Mouse (Mus musculus) CH12.LX (cell line): ENCODE results near the gene Atn1. TPM values are rescaled to one million over a fixed set of nuclear protein-coding genes. Genes with fewer than 3 reads are reported as not detected.

Experiments used
- DNase-seq: peaks from one replicate; pipeline ENCODE4 v3.0.0-alpha.2; 2013; ENCODE audit errors: extremely low read depth
- H3K27ac ChIP-seq: 2 replicates; pipeline ENCODE4 v1.5.1; 2012; ENCODE audit warnings: low read depth, mild to moderate bottlenecking, control low read depth, moderate library complexity; ENCODE audit not compliant: insufficient read depth
- H3K27me3 ChIP-seq: replicated peaks from 2 replicates; pipeline ENCODE3; 2012; ENCODE audit warnings: inconsistent platforms
- H3K36me3 ChIP-seq, 2 experiments: replicated peaks in 1 of 2; 2 replicates each; pipeline versions ENCODE3 to v1.6.1; 2012; ENCODE audit warnings: inconsistent platforms in 1 of 2, low read length in 1 of 2, mild to moderate bottlenecking in 1 of 2, mixed read lengths in 1 of 2, moderate library complexity in 1 of 2; ENCODE audit not compliant: control insufficient read depth in 1 of 2, insufficient read depth in 1 of 2
- H3K4me1 ChIP-seq, 2 experiments: 2 replicates each; pipeline ENCODE4 v1.6.1; 2012; ENCODE audit warnings: inconsistent platforms in 1 of 2, moderate library complexity in 1 of 2; ENCODE audit not compliant: insufficient read depth in 2 of 2, control insufficient read depth in 1 of 2
- H3K4me2 ChIP-seq: 2 replicates; pipeline ENCODE4 v1.6.1; 2012; ENCODE audit warnings: low read depth, mild to moderate bottlenecking, control low read depth; ENCODE audit not compliant: poor library complexity, insufficient read depth, severe bottlenecking
- H3K4me3 ChIP-seq, 3 experiments: fragments of 150-350 bp in 1 of 3; sonication (generic) in 1 of 3; replicated peaks in 1 of 3; 2 replicates each; pipeline versions ENCODE3 to v1.5.1; 2011 to 2012; ENCODE audit warnings: low read depth in 2 of 3, low read length in 2 of 3, mild to moderate bottlenecking in 2 of 3, moderate library complexity in 2 of 3, control low read depth in 1 of 3, improper control_type of control experiment in 1 of 3, inconsistent platforms in 1 of 3, mixed read lengths in 1 of 3; ENCODE audit not compliant: poor library complexity in 1 of 3
- H3K79me2 ChIP-seq: replicated peaks from 2 replicates; pipeline ENCODE4 v1.6.1; 2012; ENCODE audit warnings: mild to moderate bottlenecking, moderate library complexity; ENCODE audit not compliant: control insufficient read depth, poor library complexity, insufficient read depth, severe bottlenecking; ENCODE audit errors: extremely low read depth
- H3K9ac ChIP-seq: 2 replicates; pipeline ENCODE4 v1.6.1; 2012; ENCODE audit warnings: low read depth, mild to moderate bottlenecking, control low read depth, moderate library complexity; ENCODE audit not compliant: insufficient read depth
- H3K9me3 ChIP-seq: replicated peaks from 2 replicates; pipeline ENCODE3; 2012; ENCODE audit warnings: low read length, inconsistent platforms, mixed read lengths
- CHD2 ChIP-seq: IDR thresholded peaks from 2 replicates; pipeline ENCODE4 v1.6.1; 2011; ENCODE audit warnings: low read length, improper control_type of control experiment
- E2F4 ChIP-seq: IDR thresholded peaks from 2 replicates; pipeline ENCODE4 v1.6.1; 2011; ENCODE audit warnings: low read depth, low read length, improper control_type of control experiment; ENCODE audit not compliant: insufficient replicate concordance
- ETS1 ChIP-seq: conservative IDR thresholded peaks from 2 replicates; pipeline ENCODE4 v1.6.1; 2012; ENCODE audit warnings: low read depth, mild to moderate bottlenecking, inconsistent platforms, low read length, improper control_type of control experiment, moderate library complexity
- GABPA ChIP-seq: IDR thresholded peaks from 2 replicates; pipeline ENCODE4 v1.6.1; 2012; ENCODE audit warnings: low read depth, low read length, improper control_type of control experiment, inconsistent platforms; ENCODE audit not compliant: insufficient replicate concordance
- HCFC1 ChIP-seq: IDR thresholded peaks from 2 replicates; pipeline ENCODE4 v1.6.1; 2012; ENCODE audit warnings: low read depth, mild to moderate bottlenecking, inconsistent platforms, low read length, improper control_type of control experiment
- IRF4 ChIP-seq: IDR thresholded peaks from 2 replicates; pipeline ENCODE4 v1.6.1; 2014; ENCODE audit warnings: low read depth, mild to moderate bottlenecking, inconsistent platforms, low read length, improper control_type of control experiment
- JUN ChIP-seq: IDR thresholded peaks from 2 replicates; pipeline ENCODE4 v1.6.1; 2011; ENCODE audit warnings: low read depth, mild to moderate bottlenecking, low read length, improper control_type of control experiment, moderate library complexity; ENCODE audit not compliant: insufficient read depth
- MAX ChIP-seq: IDR thresholded peaks from 2 replicates; pipeline ENCODE4 v1.6.1; 2011; ENCODE audit warnings: low read length, improper control_type of control experiment
- MYC ChIP-seq: IDR thresholded peaks from 2 replicates; pipeline ENCODE4 v1.6.1; 2011; ENCODE audit warnings: low read depth, mild to moderate bottlenecking, improper control_type of control experiment, low read length
- NELFE ChIP-seq: IDR thresholded peaks from 2 replicates; pipeline ENCODE4 v1.6.1; 2011; ENCODE audit warnings: low read depth, low read length, improper control_type of control experiment
- NRF1 ChIP-seq: IDR thresholded peaks from 2 replicates; pipeline ENCODE4 v1.6.1; 2014; ENCODE audit warnings: low read depth, mild to moderate bottlenecking, inconsistent platforms, low read length, improper control_type of control experiment, moderate library complexity
- PAX5 ChIP-seq: IDR thresholded peaks from 2 replicates; pipeline ENCODE4 v1.6.1; 2012; ENCODE audit warnings: low read length, inconsistent platforms, mixed read lengths
- RAD21 ChIP-seq: IDR thresholded peaks from 2 replicates; pipeline ENCODE4 v1.6.1; 2011; ENCODE audit warnings: low read depth, mild to moderate bottlenecking, low read length, improper control_type of control experiment, moderate library complexity
- RCOR1 ChIP-seq: conservative IDR thresholded peaks from 2 replicates; pipeline ENCODE4 v1.6.1; 2012; ENCODE audit warnings: low read depth, mild to moderate bottlenecking, inconsistent platforms, low read length, improper control_type of control experiment
- SIN3A ChIP-seq: IDR thresholded peaks from 2 replicates; pipeline ENCODE4 v1.6.1; 2012; ENCODE audit warnings: low read length, improper control_type of control experiment, inconsistent platforms
- SMC3 ChIP-seq: IDR thresholded peaks from 2 replicates; pipeline ENCODE4 v1.6.1; 2011; ENCODE audit warnings: low read depth, low read length, improper control_type of control experiment
- USF1 ChIP-seq: IDR thresholded peaks from 2 replicates; pipeline ENCODE4 v1.6.1; 2014; ENCODE audit warnings: low read depth, mild to moderate bottlenecking, inconsistent platforms, low read length, improper control_type of control experiment
- ZKSCAN1 ChIP-seq: IDR thresholded peaks from 2 replicates; pipeline ENCODE4 v1.6.1; 2012; ENCODE audit warnings: low read depth, inconsistent platforms, low read length, improper control_type of control experiment, borderline replicate concordance
- ZMIZ1 ChIP-seq: IDR thresholded peaks from 2 replicates; pipeline ENCODE4 v1.6.1; 2012; ENCODE audit warnings: low read depth, mild to moderate bottlenecking, inconsistent platforms, low read length, improper control_type of control experiment
- ZNF384 ChIP-seq: IDR thresholded peaks from 2 replicates; pipeline ENCODE4 v1.6.1; 2012; ENCODE audit warnings: low read depth, low read length, improper control_type of control experiment, inconsistent platforms
- dilution Hi-C: fragments of 300-500 bp; cut with MboI; formaldehyde crosslinking; loops from 2 replicates; pipeline ENCODE4 v1.14.3; 2020; ENCODE audit warnings: low sequenced_read_pairs; ENCODE audit not compliant: extremely low pct_unique_long_range_greater_than_20kb, extremely low pct_ligation_motif_present
- in situ Hi-C: fragments of 300-500 bp; cut with MboI; formaldehyde crosslinking; loops from 3 replicates; pipeline ENCODE4 v1.14.3; 2019; ENCODE audit warnings: low sequenced_read_pairs, low pct_ligation_motif_present, low pct_unique_long_range_greater_than_20kb, mixed read lengths
- polyA plus RNA-seq: library from polyadenylated mRNA; unstranded; fragments of >175 nt; gene quantifications from 2 replicates; pipeline ENCODE4 v1.2.1, GENCODE M21; 2012; ENCODE audit warnings: low read depth; ENCODE audit not compliant: insufficient read length
- total RNA-seq, 2 experiments: library from RNA; depleted of rRNA; stranded (reverse); fragments of 300-350 nt in 1 of 2; fragments of >200 nt in 1 of 2; gene quantifications; 2 replicates each; pipeline ENCODE4 v1.2.3; 2012 to 2014

The Atn1 gene
- total and polyA plus RNA-seq, 3 experiments: 1.7 to 35.1 (median 4.6) TPM

DNA sequence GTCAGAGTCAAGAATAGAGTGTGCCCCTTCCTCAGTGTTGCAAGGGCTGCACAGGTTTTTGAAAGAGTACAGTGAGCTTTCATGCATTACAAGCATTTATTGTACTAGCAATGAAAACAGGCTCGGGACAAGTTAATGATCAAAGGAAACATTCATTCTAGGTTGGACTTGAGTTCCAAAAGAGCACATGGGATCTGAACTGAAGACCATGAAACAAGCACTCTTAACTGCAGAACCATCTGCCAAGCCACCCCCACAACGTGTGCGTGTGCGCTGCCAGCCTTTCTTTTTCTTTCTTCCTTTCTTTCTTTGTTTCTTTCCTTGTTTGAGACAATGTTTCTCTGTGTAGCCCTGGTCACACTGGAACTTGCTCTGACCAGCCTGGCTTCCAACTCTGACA lies 39.5 kb upstream of the Atn1 start:
- TF ChIP-seq NRF1 (no peak), NELFE (no peak), SIN3A (no peak), ZMIZ1 (no peak), ZKSCAN1 (no peak), ZNF384 (no peak), JUN (no peak), HCFC1 (no peak), PAX5 (no peak), SMC3 (no peak), MYC (no peak), RAD21 (no peak), USF1 (no peak)
- no peaks in the 10 kb centered on the region for H3K9me3 ChIP-seq
- peaks cover 0 to 5% of the 10 kb centered on the region in 2 experiments for H3K36me3 ChIP-seq
- no peaks in the 10 kb centered on the region for H3K79me2 ChIP-seq
- no peaks in the 10 kb centered on the region for H3K4me1 ChIP-seq
- DNase-seq: no peak
- H3K27me3 ChIP-seq: no peaks in the 10 kb centered on the region
- in situ Hi-C loops (no loop called here), dilution Hi-C loops (no loop called here)
- no peak overlapping the region for H3K4me3 ChIP-seq
- H3K9ac ChIP-seq: no peak overlapping the region
- no peak overlapping the region for H3K4me2 ChIP-seq
- H3K27ac ChIP-seq: no peak overlapping the region

DNA sequence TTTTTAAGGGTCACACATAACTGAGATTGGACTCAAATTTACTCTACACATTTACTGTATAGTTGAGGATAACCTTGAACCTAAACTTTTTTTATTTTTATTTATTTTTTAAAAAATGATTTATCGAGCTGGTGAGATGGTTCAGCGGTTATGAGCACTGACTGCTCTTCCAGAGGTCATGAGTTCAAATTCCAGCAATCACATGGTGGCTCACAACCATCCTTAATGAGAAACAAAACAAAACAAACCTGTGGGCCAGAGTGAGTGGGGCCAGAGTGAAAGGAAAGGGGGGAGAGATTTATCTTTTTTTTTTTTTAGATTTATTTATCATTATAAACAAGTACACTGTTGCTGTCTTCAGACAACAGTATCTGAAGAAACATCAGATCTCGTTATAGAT lies 35.6 kb upstream of the Atn1 start:
- DNase-seq: no peak
- Histone ChIP-seq H3K36me3 (peaks cover 0 to 11% of the 10 kb centered on the region in 2 experiments), H3K27me3 (no peaks in the 10 kb centered on the region), H3K79me2 (no peaks in the 10 kb centered on the region), H3K4me3 (no peak overlapping the region), H3K4me2 (no peak overlapping the region), H3K27ac (no peak overlapping the region), H3K9me3 (no peaks in the 10 kb centered on the region), H3K4me1 (peaks cover 3 to 13% of the 10 kb centered on the region in 2 experiments; a peak in 3 of 4 replicates), H3K9ac (no peak overlapping the region)
- in situ Hi-C loops (no loop called here), dilution Hi-C loops (no loop called here)
- TF ChIP-seq E2F4 (no peak), ETS1 (no peak), PAX5 (no peak), CHD2 (no peak), MAX (no peak), GABPA (no peak), RCOR1 (no peak), ZNF384 (no peak), IRF4 (no peak), NELFE (no peak)
